Mouse (Mus musculus) spleen, adult 2 months (tissue): ENCODE measurements around the gene Cped1.

Source experiments
- CTCF ChIP-seq: fragments of 200-500 bp; IDR thresholded peaks from 2 replicates; pipeline ENCODE4 v1.5.1; 2011; ENCODE audit warnings: mild to moderate bottlenecking, inconsistent platforms; ENCODE audit not compliant: insufficient read depth, insufficient read length, insufficient replicate concordance; ENCODE audit errors: extremely low read depth
- POLR2A ChIP-seq: fragments of 200-500 bp; IDR thresholded peaks from 2 replicates; pipeline ENCODE4 v1.6.1; 2011; ENCODE audit warnings: low read depth, low read length, inconsistent platforms

- no peak for TF ChIP-seq CTCF
- no peak for TF ChIP-seq POLR2A
These were observed 305.1 kb downstream of the Cped1 start for GRCm38 (mm10) chr6:22290790-22291189.
